Mouse (Mus musculus) bone marrow macrophage, adult 2 months (primary cell): Measurements from ENCODE around the gene Dand5. TPM values are rescaled to one million over a fixed set of nuclear protein-coding genes. Genes with fewer than 3 reads are reported as not detected.
A peak's percentile ranks its signal among the peaks of the same experiment; 100 is the strongest.

ENCODE experiments used
- H3K27ac ChIP-seq: 2 replicates; pipeline ENCODE4 v1.5.1; 2012; ENCODE audit warnings: low read depth, low read length; ENCODE audit not compliant: insufficient read depth
- H3K4me1 ChIP-seq: 2 replicates; pipeline ENCODE4 v1.6.1; 2012; ENCODE audit warnings: low read length; ENCODE audit not compliant: control insufficient read depth, insufficient read depth
- H3K4me3 ChIP-seq: 2 replicates; pipeline ENCODE4 v1.5.1; 2012; ENCODE audit warnings: mild to moderate bottlenecking, low read length, moderate library complexity; ENCODE audit not compliant: insufficient read depth
- CTCF ChIP-seq: IDR thresholded peaks from 2 replicates; pipeline ENCODE4 v1.5.1; 2012; ENCODE audit warnings: low read depth, mild to moderate bottlenecking, low read length, moderate library complexity
- POLR2A ChIP-seq: IDR thresholded peaks from 2 replicates; pipeline ENCODE4 v1.6.1; 2012; ENCODE audit warnings: mild to moderate bottlenecking, low read depth, low read length, borderline replicate concordance
- polyA plus RNA-seq: library from polyadenylated mRNA; stranded (reverse); fragments of >200 nt; gene quantifications from 2 replicates; pipeline ENCODE4 v1.2.4, GENCODE M21; 2012; ENCODE audit not compliant: missing spikeins, insufficient read depth, insufficient read length

Gene Dand5
- polyA plus RNA-seq, 1 experiment = 3.3 TPM

- no peak for TF ChIP-seq POLR2A
- TF ChIP-seq CTCF = no peak
- Histone ChIP-seq H3K4me3 (peak within 1 kb of the TSS; percentile 66), H3K27ac (no peak within 1 kb of the TSS), H3K4me1 (peaks cover 2% of the 10 kb centered on the region; the same call in 1 of the 2 replicates)
These were observed 22.4 kb downstream of the Dand5 start, which contains the start of gene Nfix for GRCm38 (mm10) chr8:84799999-84800831. Gene Nfix, minus strand, starts transcription at chr8:84800344.

- Histone ChIP-seq H3K4me3 (peak overlapping the region; percentile 66), H3K27ac (no peak overlapping the region), H3K4me1 (peaks cover 2% of the 10 kb centered on the region; the same call in 1 of the 2 replicates)
- TF ChIP-seq CTCF = no peak
- TF ChIP-seq POLR2A = no peak
These were observed 23.3 kb downstream of the Dand5 start for GRCm38 (mm10) chr8:84799136-84799931.

GRCm38 (mm10) chr8:84798446-84799135 lies 24.0 kb downstream of the Dand5 start:
- Histone ChIP-seq H3K27ac (no peak overlapping the region), H3K4me1 (peaks cover 2% of the 10 kb centered on the region; the same call in 1 of the 2 replicates), H3K4me3 (peak overlapping the region; percentile 66)
- TF ChIP-seq CTCF (no peak), POLR2A (no peak)

GRCm38 (mm10) chr8:84797971-84798370 lies 24.7 kb downstream of the Dand5 start:
- no peak overlapping the region for H3K27ac ChIP-seq
- H3K4me3 ChIP-seq = no peak overlapping the region
- TF ChIP-seq POLR2A = no peak
- no peak for TF ChIP-seq CTCF
- H3K4me1 ChIP-seq = peaks cover 2% of the 10 kb centered on the region; the same call in 1 of the 2 replicates

GRCm38 (mm10) chr8:84797256-84797797 lies 25.3 kb downstream of the Dand5 start:
- TF ChIP-seq POLR2A = no peak
- no peak for TF ChIP-seq CTCF
- Histone ChIP-seq H3K4me1 (peaks cover 2% of the 10 kb centered on the region; the same call in 1 of the 2 replicates), H3K27ac (no peak overlapping the region), H3K4me3 (no peak overlapping the region)

GRCm38 (mm10) chr8:84794486-84794885 lies 28.1 kb downstream of the Dand5 start:
- no peak overlapping the region for H3K27ac ChIP-seq

GRCm38 (mm10) chr8:84793791-84794485 lies 28.7 kb downstream of the Dand5 start:
- H3K27ac ChIP-seq = no peak overlapping the region
- TF ChIP-seq POLR2A (no peak), CTCF (no peak)
- H3K4me3 ChIP-seq = no peak overlapping the region
- no peaks in the 10 kb centered on the region for H3K4me1 ChIP-seq

More at GRCm38 (mm10) chr8:84794486-84794885, 28.1 kb downstream of the Dand5 start:
- Histone ChIP-seq H3K4me1 (no peaks in the 10 kb centered on the region), H3K4me3 (no peak overlapping the region)
- no peak for TF ChIP-seq CTCF
- TF ChIP-seq POLR2A = no peak

GRCm38 (mm10) chr8:84793134-84793533 lies 29.5 kb downstream of the Dand5 start:
- H3K27ac ChIP-seq = no peak overlapping the region
- TF ChIP-seq CTCF (no peak), POLR2A (no peak)
- H3K4me1 ChIP-seq = no peaks in the 10 kb centered on the region
- H3K4me3 ChIP-seq = no peak overlapping the region

- H3K27ac ChIP-seq = no peak overlapping the region
- H3K4me1 ChIP-seq = no peaks in the 10 kb centered on the region
- no peak for TF ChIP-seq CTCF
- TF ChIP-seq POLR2A = no peak
- H3K4me3 ChIP-seq = no peak overlapping the region
These were observed 30.1 kb downstream of the Dand5 start for GRCm38 (mm10) chr8:84792429-84792947.
